Comparison of ENCODE assay signal across 18 mouse cellular contexts in genomic region chr11:79524310-79524575, GRCm38 (mm10). TPM values are rescaled to one million over a fixed set of nuclear protein-coding genes. Genes with fewer than 3 reads are reported as not detected.
DNase-seq lines count a peak whose midpoint lies in the region; ATAC-seq and TF ChIP-seq lines count a peak whose summit lies in the region.
"Had no signal": no experiment of that assay in that cellular context is flagged by ENCODE, and none has a peak within 500 bp of the region (broad histone marks: within the 10 kb centered on the region; RNA-seq: fewer than 3 reads in every experiment).

No protein-coding gene starts in this region.

- 0 out of 2 replicates have a peak, but pooled peaks cover 2% of the 10 kb centered on the region for H3K36me3 ChIP-seq in small intestine, adult 2 months (ENCODE audit: control insufficient read depth, insufficient read depth, low read length)
- no peaks in the 10 kb centered on the region; the same call in 1 of the 2 replicates for H3K36me3 ChIP-seq in intestine, embryonic 16.5 days (ENCODE audit: control insufficient read depth, insufficient read depth, low read length)
- H3K36me3 ChIP-seq: hindbrain, embryonic 15.5 days; limb, embryonic 15.5 days had no signal

- H3K4me1 ChIP-seq in small intestine, adult 2 months (ENCODE audit: control insufficient read depth, insufficient read depth, insufficient read length, low read length) = peaks cover 11% of the 10 kb centered on the region; the same call in 1 of the 2 replicates
- no peaks in the 10 kb centered on the region for H3K4me1 ChIP-seq in intestine, embryonic 16.5 days (ENCODE audit: control insufficient read depth, insufficient read depth, low read length)
- H3K4me1 ChIP-seq: forebrain, embryonic 12.5 days; hindbrain, embryonic 15.5 days; limb, embryonic 15.5 days; midbrain, embryonic 13.5 days had no signal

- 0 out of 2 replicates have a peak overlapping the region, but pooled peaks have one; percentile 2 for H3K27ac ChIP-seq in layer of hippocampus, adult 2 months
- H3K27ac ChIP-seq in small intestine, adult 2 months (ENCODE audit: insufficient read depth, low read depth, low read length) = peak overlapping the region; percentile 78
- H3K27ac ChIP-seq in intestine, embryonic 16.5 days (ENCODE audit: low read length) = no peak overlapping the region
- H3K27ac ChIP-seq: forebrain, embryonic 12.5 days; hindbrain, embryonic 15.5 days; limb, embryonic 15.5 days; midbrain, embryonic 13.5 days had no signal

- no peak for ATAC-seq in CD4-positive, CD25-positive, alpha-beta regulatory T cell, adult 4 months
- no peak for ATAC-seq in intestine, embryonic 16.5 days
- ATAC-seq: midbrain, embryonic 13.5 days had no signal

- 58% methylated on average over 1 of the region's 1 CpGs for WGBS in small intestine, adult 2 months
- WGBS in intestine, embryonic 16.5 days = 74% methylated on average over 1 of the region's 1 CpGs

- no peaks in the 10 kb centered on the region for H3K27me3 ChIP-seq in small intestine, adult 2 months (ENCODE audit: control insufficient read depth, insufficient read depth, low read length)
- H3K27me3 ChIP-seq in intestine, embryonic 16.5 days (replicated peaks; ENCODE audit: control insufficient read depth, insufficient read depth, low read length) = no peaks in the 10 kb centered on the region
- H3K27me3 ChIP-seq: forebrain, embryonic 12.5 days; hindbrain, embryonic 15.5 days; limb, embryonic 15.5 days; midbrain, embryonic 13.5 days had no signal

- TF ChIP-seq CTCF in layer of hippocampus, adult 2 months (conservative IDR thresholded peaks at IDR 0.05) = no peak
- TF ChIP-seq CTCF in small intestine, adult 2 months (IDR thresholded peaks at IDR 0.05; ENCODE audit: extremely low read depth, insufficient read length, insufficient replicate concordance, low read depth, low read length) = no peak

- H3K9ac ChIP-seq in intestine, embryonic 16.5 days (ENCODE audit: low read depth, low read length) = no peak overlapping the region
- H3K9ac ChIP-seq: forebrain, embryonic 12.5 days; hindbrain, embryonic 15.5 days; limb, embryonic 15.5 days; midbrain, embryonic 13.5 days had no signal

- no peaks in the 10 kb centered on the region for H3K9me3 ChIP-seq in intestine, embryonic 16.5 days (ENCODE audit: control insufficient read depth, low read length)
- H3K9me3 ChIP-seq: forebrain, embryonic 12.5 days; hindbrain, embryonic 15.5 days; limb, embryonic 15.5 days; midbrain, embryonic 13.5 days had no signal

- no peak for TF ChIP-seq POLR2A in small intestine, adult 2 months (IDR thresholded peaks at IDR 0.05; ENCODE audit: low read depth, low read length)

- no peak overlapping the region for H3K4me3 ChIP-seq in layer of hippocampus, adult 2 months
- no peak overlapping the region for H3K4me3 ChIP-seq in small intestine, adult 2 months (ENCODE audit: low read depth, low read length)
- H3K4me3 ChIP-seq in intestine, embryonic 16.5 days (ENCODE audit: low read length) = no peak overlapping the region
- H3K4me3 ChIP-seq: forebrain, embryonic 12.5 days; hindbrain, embryonic 15.5 days; limb, embryonic 15.5 days; midbrain, embryonic 13.5 days; myocyte had no signal

- H3K4me2 ChIP-seq in intestine, embryonic 16.5 days (ENCODE audit: low read depth, low read length) = no peak overlapping the region
- H3K4me2 ChIP-seq: forebrain, embryonic 12.5 days; hindbrain, embryonic 15.5 days; limb, embryonic 15.5 days; midbrain, embryonic 13.5 days had no signal

- peak; percentile 43 for DNase-seq in CD4-positive, CD25-positive, alpha-beta regulatory T cell, adult 2 months (ENCODE audit: low read depth, low spot score)
- DNase-seq in layer of hippocampus, adult 2 months (ENCODE audit: low spot score in 2 of 2) = no peak
- DNase-seq in layer of hippocampus, adult 8-10 months (ENCODE audit: low spot score in 2 of 2) = no peak
- DNase-seq in induced T-regulatory cell, adult 2 months (ENCODE audit: low read depth) = peak; percentile 74
- DNase-seq in ovary, postnatal 10 days (ENCODE audit: low spot score) = no peak
- DNase-seq: adrenal gland, adult 2 months; cerebellum, adult 9-10 months; heart, postnatal 10 days; kidney, postnatal 10 days; lung, postnatal 14 days had no signal

RNA-seq across cellular contexts. Expression of gene Evi2b, which starts 0.7 kb away (rescaled TPM):
- polyA plus RNA-seq in CD4-positive, CD25-positive, alpha-beta regulatory T cell, adult 4 months (2017; shearing (Covaris generic)) = 10 to 100 TPM; 70.5 to 70.9 TPM
- under 1 TPM; 0.37 to 0.38 TPM for total RNA-seq in layer of hippocampus, adult 2 months (2021)
- 1 to 10 TPM in 3 of 4 experiments, under 1 TPM in 1; 0.68 to 3.7 (median 1.8) TPM for total RNA-seq in layer of hippocampus, adult 8-10 months (2022)
- 5.3 TPM in 1 of 2 replicates, not detected in the other for polyA plus RNA-seq in small intestine, adult 2 months (2012; rRNA removed)
- 1.0 and 1.1 TPM in 2 replicates for polyA plus RNA-seq in intestine, embryonic 16.5 days (2015; fragmentation: Nextera tagmentation; extraction: Ambion mirVana)
- polyA plus RNA-seq: forebrain, embryonic 12.5 days; hindbrain, embryonic 15.5 days; midbrain, embryonic 13.5 days had no signal

RNA-seq across cellular contexts. Expression of gene Evi2, which starts 6.1 kb away (rescaled TPM):
- 1 to 10 TPM; 5.2 to 6.9 TPM for polyA plus RNA-seq in CD4-positive, CD25-positive, alpha-beta regulatory T cell, adult 4 months (2017; shearing (Covaris generic))
- total RNA-seq in layer of hippocampus, adult 2 months (2021) = not detected
- under 1 TPM in 3 of 4 experiments, not detected in 1; 0.19 to 0.30 (median 0.29) TPM for total RNA-seq in layer of hippocampus, adult 8-10 months (2022)
- polyA plus RNA-seq in small intestine, adult 2 months (2012; rRNA removed) = 0.34 and 1.7 TPM in 2 replicates
- polyA plus RNA-seq in intestine, embryonic 16.5 days (2015; fragmentation: Nextera tagmentation; extraction: Ambion mirVana) = 0.50 TPM in 2 replicates

RNA-seq across cellular contexts. Expression of gene Evi2a, which starts 6.2 kb away (rescaled TPM):
- polyA plus RNA-seq in CD4-positive, CD25-positive, alpha-beta regulatory T cell, adult 4 months (2017; shearing (Covaris generic)) = 10 to 100 TPM; 43.8 to 53.2 TPM
- total RNA-seq in layer of hippocampus, adult 2 months (2021) = 10 to 100 TPM; 17.3 to 21.2 TPM
- 10 to 100 TPM; 32.6 to 44.4 (median 40.0) TPM for total RNA-seq in layer of hippocampus, adult 8-10 months (2022)
- polyA plus RNA-seq in small intestine, adult 2 months (2012; rRNA removed) = 3.1 and 4.0 TPM in 2 replicates
- polyA plus RNA-seq in intestine, embryonic 16.5 days (2015; fragmentation: Nextera tagmentation; extraction: Ambion mirVana) = 2.9 and 3.4 TPM in 2 replicates

RNA-seq across cellular contexts. Expression of gene Omg, which starts 20.4 kb away (rescaled TPM):
- polyA plus RNA-seq in CD4-positive, CD25-positive, alpha-beta regulatory T cell, adult 4 months (2017; shearing (Covaris generic)) = not detected
- 10 to 100 TPM; 86.0 to 89.5 TPM for total RNA-seq in layer of hippocampus, adult 2 months (2021)
- total RNA-seq in layer of hippocampus, adult 8-10 months (2022) = 10 to 100 TPM; 80.6 to 97.9 (median 89.5) TPM
- polyA plus RNA-seq in small intestine, adult 2 months (2012; rRNA removed) = not detected in 2 replicates
- 0.37 and 0.53 TPM in 2 replicates for polyA plus RNA-seq in intestine, embryonic 16.5 days (2015; fragmentation: Nextera tagmentation; extraction: Ambion mirVana)
- total RNA-seq: heart, postnatal 10 days had no signal

Comparison
In these comparisons a context has a peak if more than half of its experiments do, and no peak if none do; other contexts are left out.
1. DNase-seq: peak in CD4-positive, CD25-positive, alpha-beta regulatory T cell, adult 2 months (single experiment) and induced T-regulatory cell, adult 2 months (single experiment); none in layer of hippocampus, adult 2 months (0 of 2), layer of hippocampus, adult 8-10 months (0 of 2) and ovary, postnatal 10 days (single experiment).
2. RNA of gene Evi2b, which starts 0.7 kb away (polyA plus RNA-seq): 70.5 to 70.9 TPM in CD4-positive, CD25-positive, alpha-beta regulatory T cell, adult 4 months; 5.3 TPM in small intestine, adult 2 months and 1.0 to 1.1 TPM in intestine, embryonic 16.5 days; every median in the first group is over 10 times any median in the second.